Mouse (Mus musculus): ENCODE data around the gene Gnptab. TPM values are rescaled to one million over a fixed set of nuclear protein-coding genes. Genes with fewer than 3 reads are reported as not detected.
"Not testable (repeated sequence)": the region's sequence is repeated elsewhere in the genome, so short reads cannot be mapped to it uniquely, and the experiment has no call there.

The Gnptab gene
- total RNA-seq (2021), result 10 to 100 TPM; 29.2 to 36.0 TPM
- long read RNA-seq, experiment 1, full-length matches to known transcripts, result 3 of 10 reads
- long read RNA-seq, experiment 1, partial matches to known transcripts, result 3 of 10 reads
- long read RNA-seq, experiment 1, other reads (novel, unspliced or antisense), result 4 of 10 reads
- long read RNA-seq, experiment 2, partial matches to known transcripts, result 3 of 4 reads
- long read RNA-seq, experiment 2, other reads (novel, unspliced or antisense), result 0 of 4 reads

- DNase-seq (ENCODE audit: low spot score in 2 of 2), result peak; percentile 95 to 97
Observed at GRCm38 (mm10) chr10:88379013-88379885, at the start of gene Gnptab, which contains the start of gene Dram1. Gene Gnptab, plus strand, starts transcription at chr10:88379132. Gene Dram1, minus strand, starts transcription at chr10:88379080.

- no peak for DNase-seq (ENCODE audit: low spot score in 2 of 2)
Observed at GRCm38 (mm10) chr10:88330695-88331094, 48.2 kb upstream of the Gnptab start.

GRCm38 (mm10) chr10:88340660-88341059 lies 38.3 kb upstream of the Gnptab start:
- no peak for DNase-seq (ENCODE audit: low spot score in 2 of 2)

- DNase-seq (ENCODE audit: low spot score in 2 of 2), result no peak
Observed at GRCm38 (mm10) chr10:88341368-88341767, 37.6 kb upstream of the Gnptab start.

GRCm38 (mm10) chr10:88345899-88346401 lies 33.0 kb upstream of the Gnptab start:
- DNase-seq (ENCODE audit: low spot score in 2 of 2), result no peak

GRCm38 (mm10) chr10:88346454-88347245 lies 32.3 kb upstream of the Gnptab start:
- DNase-seq (ENCODE audit: low spot score in 2 of 2), result no peak

- DNase-seq (ENCODE audit: low spot score in 2 of 2), result no peak
Observed at GRCm38 (mm10) chr10:88349800-88350199, 29.1 kb upstream of the Gnptab start.

GRCm38 (mm10) chr10:88350687-88351086 lies 28.2 kb upstream of the Gnptab start:
- no peak for DNase-seq (ENCODE audit: low spot score in 2 of 2)

- DNase-seq (ENCODE audit: low spot score in 2 of 2), result no peak
Observed at GRCm38 (mm10) chr10:88351411-88352103, 27.4 kb upstream of the Gnptab start.

- DNase-seq (ENCODE audit: low spot score in 2 of 2), result no peak
Observed at GRCm38 (mm10) chr10:88352549-88352948, 26.4 kb upstream of the Gnptab start.

GRCm38 (mm10) chr10:88354599-88354998 lies 24.3 kb upstream of the Gnptab start:
- DNase-seq (ENCODE audit: low spot score in 2 of 2), result no peak

GRCm38 (mm10) chr10:88356114-88356982 lies 22.6 kb upstream of the Gnptab start:
- DNase-seq (ENCODE audit: low spot score in 2 of 2), result no peak

GRCm38 (mm10) chr10:88356983-88357559 lies 21.9 kb upstream of the Gnptab start:
- DNase-seq (ENCODE audit: low spot score in 2 of 2), result peak; percentile 77 to 79

- no peak for DNase-seq (ENCODE audit: low spot score in 2 of 2)
Observed at GRCm38 (mm10) chr10:88362218-88362617, 16.7 kb upstream of the Gnptab start.

- no peak for DNase-seq (ENCODE audit: low spot score in 2 of 2)
Observed at GRCm38 (mm10) chr10:88364221-88364620, 14.7 kb upstream of the Gnptab start.

- DNase-seq (ENCODE audit: low spot score in 2 of 2), result no peak
Observed at GRCm38 (mm10) chr10:88369233-88369632, 9.7 kb upstream of the Gnptab start.

GRCm38 (mm10) chr10:88371793-88372192 lies 7.1 kb upstream of the Gnptab start:
- peak in 1 of 2 experiments; percentile 40 for DNase-seq (ENCODE audit: low spot score in 2 of 2)

- no peak for DNase-seq (ENCODE audit: low spot score in 2 of 2)
Observed at GRCm38 (mm10) chr10:88372436-88372835, 6.5 kb upstream of the Gnptab start.

GRCm38 (mm10) chr10:88372945-88373344 lies 6.0 kb upstream of the Gnptab start:
- DNase-seq (ENCODE audit: low spot score in 2 of 2), result not testable (repeated sequence)

Measured in adrenal gland, adult 18-20 months (tissue).